Mouse (Mus musculus) B cell, adult 62 days (primary cell): ENCODE measurements around the gene Ednrb. TPM values are rescaled to one million over a fixed set of nuclear protein-coding genes. Genes with fewer than 3 reads are reported as not detected.

ENCODE experiments used
- total RNA-seq: library from RNA; stranded (reverse); gene quantifications from 4 replicates; pipeline ENCODE4 v1.2.4, GENCODE M21; 2023

The Ednrb gene
- not detected in 4 replicates for total RNA-seq

GRCm38 (mm10) chr14:103844011-103844549 lies at the start of gene Ednrb:
Ednrb (minus strand) TSS chr14:103844402.

Other genes with a start within 250 kb of the Ednrb start
- 33.1 to 38.5 TPM (median 36.7 TPM) in 4 replicates for gene Slain1, start 194.2 kb downstream of the Ednrb start, total RNA-seq